Mouse (Mus musculus): ENCODE measurements around the gene Arhgap18. TPM values are rescaled to one million over a fixed set of nuclear protein-coding genes. Genes with fewer than 3 reads are reported as not detected.

Gene Arhgap18
- total and polyA plus RNA-seq, 2 experiments from 2014 or later: 5.3 to 8.3 TPM

- Histone ChIP-seq H3K4me3 (ENCODE audit: low read length) (no peak overlapping the region), H3K27ac (peak overlapping the region; percentile 71; the same call in 1 of the 2 replicates), H3K36me3 (ENCODE audit: insufficient read depth, low read length) (no peaks in the 10 kb centered on the region), H3K9me3 (ENCODE audit: low read length) (no peaks in the 10 kb centered on the region), H3K4me1 (ENCODE audit: insufficient read depth, low read length) (peaks cover 4% of the 10 kb centered on the region; the same call in 1 of the 2 replicates), H3K27me3 (ENCODE audit: insufficient read depth, low read length) (no peaks in the 10 kb centered on the region), H3K4me2 (ENCODE audit: low read depth, low read length) (0 out of 2 replicates have a peak overlapping the region, but pooled peaks have one; percentile 13), H3K9ac (replicated peaks; ENCODE audit: low read length) (no peak overlapping the region)
- peak; percentile 75 for TF ChIP-seq CTCF (IDR thresholded peaks at IDR 0.05; ENCODE audit: low read depth)
- DNase-seq (ENCODE audit: low spot score): peak; percentile 77
- WGBS: 58% methylated on average over 16 of the region's 16 CpGs
- peak; percentile 87 for ATAC-seq
These were observed 925 bp upstream of the Arhgap18 start for GRCm38 (mm10) chr10:26752064-26752928.

GRCm38 (mm10) chr10:26754006-26754405 lies 785 bp downstream of the Arhgap18 start:
- no peak for DNase-seq (ENCODE audit: low spot score)
- no peak overlapping the region for H3K4me2 ChIP-seq (ENCODE audit: low read depth, low read length)
- H3K4me1 ChIP-seq (ENCODE audit: insufficient read depth, low read length): peaks cover 4% of the 10 kb centered on the region; the same call in 1 of the 2 replicates
- no peak overlapping the region for H3K9ac ChIP-seq (replicated peaks; ENCODE audit: low read length)
- H3K9me3 ChIP-seq (ENCODE audit: low read length): no peaks in the 10 kb centered on the region
- H3K27ac ChIP-seq: no peak overlapping the region
- ATAC-seq: no peak
- 91% methylated on average over 6 of the region's 6 CpGs for WGBS
- H3K27me3 ChIP-seq (ENCODE audit: insufficient read depth, low read length): no peaks in the 10 kb centered on the region
- TF ChIP-seq CTCF (IDR thresholded peaks at IDR 0.05; ENCODE audit: low read depth): no peak
- no peak overlapping the region for H3K4me3 ChIP-seq (ENCODE audit: low read length)
- no peaks in the 10 kb centered on the region for H3K36me3 ChIP-seq (ENCODE audit: insufficient read depth, low read length)

- no peak overlapping the region for H3K9ac ChIP-seq (replicated peaks; ENCODE audit: low read length)
- no peaks in the 10 kb centered on the region for H3K36me3 ChIP-seq (ENCODE audit: insufficient read depth, low read length)
- peaks cover 4% of the 10 kb centered on the region; the same call in 1 of the 2 replicates for H3K4me1 ChIP-seq (ENCODE audit: insufficient read depth, low read length)
- DNase-seq (ENCODE audit: low spot score) (no peak), ATAC-seq (no peak)
- H3K27ac ChIP-seq: no peak overlapping the region
- no peak overlapping the region for H3K4me2 ChIP-seq (ENCODE audit: low read depth, low read length)
- no peaks in the 10 kb centered on the region for H3K27me3 ChIP-seq (ENCODE audit: insufficient read depth, low read length)
- 99% methylated on average over 2 of the region's 2 CpGs for WGBS
- no peak for TF ChIP-seq CTCF (IDR thresholded peaks at IDR 0.05; ENCODE audit: low read depth)
- H3K9me3 ChIP-seq (ENCODE audit: low read length): no peaks in the 10 kb centered on the region
- H3K4me3 ChIP-seq (ENCODE audit: low read length): no peak overlapping the region
These were observed 4.0 kb downstream of the Arhgap18 start for GRCm38 (mm10) chr10:26757231-26757630.

DNA sequence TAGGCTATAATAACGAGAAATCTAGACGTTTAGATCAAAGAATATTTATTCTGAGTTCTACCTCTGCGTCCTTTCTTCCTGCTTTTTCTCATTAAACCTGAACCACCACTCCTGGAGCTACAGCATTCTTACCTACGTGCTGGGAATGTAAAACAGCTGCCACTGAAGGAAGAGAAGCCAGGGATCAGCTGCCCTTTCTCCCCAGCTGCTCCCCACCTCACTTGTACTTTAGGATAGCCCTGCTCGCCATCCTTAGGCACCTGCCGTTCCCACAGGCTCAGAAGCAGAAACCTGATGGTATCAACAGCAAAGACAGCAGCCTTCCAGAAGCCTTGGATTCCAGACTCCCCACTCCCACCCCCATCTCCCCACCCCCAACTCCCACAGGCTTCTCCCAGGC lies 6.2 kb downstream of the Arhgap18 start:
- no peak overlapping the region for H3K9ac ChIP-seq (replicated peaks; ENCODE audit: low read length)
- ATAC-seq: no peak
- H3K4me2 ChIP-seq (ENCODE audit: low read depth, low read length): no peak overlapping the region
- no peak for TF ChIP-seq CTCF (IDR thresholded peaks at IDR 0.05; ENCODE audit: low read depth)
- no peak for DNase-seq (ENCODE audit: low spot score)
- no peaks in the 10 kb centered on the region for H3K36me3 ChIP-seq (ENCODE audit: insufficient read depth, low read length)
- WGBS: 55% methylated on average over 6 of the region's 6 CpGs
- H3K4me3 ChIP-seq (ENCODE audit: low read length): no peak overlapping the region
- H3K9me3 ChIP-seq (ENCODE audit: low read length): no peaks in the 10 kb centered on the region
- H3K4me1 ChIP-seq (ENCODE audit: insufficient read depth, low read length): no peaks in the 10 kb centered on the region
- no peak overlapping the region for H3K27ac ChIP-seq
- H3K27me3 ChIP-seq (ENCODE audit: insufficient read depth, low read length): no peaks in the 10 kb centered on the region

GRCm38 (mm10) chr10:26761103-26761502 lies 7.9 kb downstream of the Arhgap18 start:
- WGBS: 89% methylated on average over 4 of the region's 4 CpGs
- H3K36me3 ChIP-seq (ENCODE audit: insufficient read depth, low read length): no peaks in the 10 kb centered on the region
- no peaks in the 10 kb centered on the region for H3K9me3 ChIP-seq (ENCODE audit: low read length)
- no peaks in the 10 kb centered on the region for H3K4me1 ChIP-seq (ENCODE audit: insufficient read depth, low read length)
- H3K9ac ChIP-seq (replicated peaks; ENCODE audit: low read length): no peak overlapping the region
- ATAC-seq: no peak
- H3K4me3 ChIP-seq (ENCODE audit: low read length): no peak overlapping the region
- no peak overlapping the region for H3K27ac ChIP-seq
- H3K27me3 ChIP-seq (ENCODE audit: insufficient read depth, low read length): no peaks in the 10 kb centered on the region
- no peak for TF ChIP-seq CTCF (IDR thresholded peaks at IDR 0.05; ENCODE audit: low read depth)
- DNase-seq (ENCODE audit: low spot score): no peak
- no peak overlapping the region for H3K4me2 ChIP-seq (ENCODE audit: low read depth, low read length)

- no peak for TF ChIP-seq CTCF (IDR thresholded peaks at IDR 0.05; ENCODE audit: low read depth)
- WGBS: 66% methylated on average over 9 of the region's 9 CpGs
- H3K4me3 ChIP-seq (ENCODE audit: low read length): no peak overlapping the region
- no peaks in the 10 kb centered on the region for H3K36me3 ChIP-seq (ENCODE audit: insufficient read depth, low read length)
- ATAC-seq (no peak), DNase-seq (ENCODE audit: low spot score) (no peak)
- no peaks in the 10 kb centered on the region for H3K9me3 ChIP-seq (ENCODE audit: low read length)
- H3K27ac ChIP-seq: no peak overlapping the region
- H3K4me1 ChIP-seq (ENCODE audit: insufficient read depth, low read length): no peaks in the 10 kb centered on the region
- no peaks in the 10 kb centered on the region for H3K27me3 ChIP-seq (ENCODE audit: insufficient read depth, low read length)
- H3K4me2 ChIP-seq (ENCODE audit: low read depth, low read length): no peak overlapping the region
- H3K9ac ChIP-seq (replicated peaks; ENCODE audit: low read length): no peak overlapping the region
These were observed 9.0 kb downstream of the Arhgap18 start for GRCm38 (mm10) chr10:26761991-26762903.

Data from hindbrain, postnatal 0 days (tissue).